Mouse (Mus musculus): ENCODE measurements around the gene Blvrb. TPM values are rescaled to one million over a fixed set of nuclear protein-coding genes. Genes with fewer than 3 reads are reported as not detected.
"Not testable (repeated sequence)": the region's sequence is repeated elsewhere in the genome, so short reads cannot be mapped to it uniquely, and the experiment has no call there.

The Blvrb gene
- polyA plus RNA-seq, 2 experiments from 2014 or later, result 13.9 to 16.7 TPM

DNA sequence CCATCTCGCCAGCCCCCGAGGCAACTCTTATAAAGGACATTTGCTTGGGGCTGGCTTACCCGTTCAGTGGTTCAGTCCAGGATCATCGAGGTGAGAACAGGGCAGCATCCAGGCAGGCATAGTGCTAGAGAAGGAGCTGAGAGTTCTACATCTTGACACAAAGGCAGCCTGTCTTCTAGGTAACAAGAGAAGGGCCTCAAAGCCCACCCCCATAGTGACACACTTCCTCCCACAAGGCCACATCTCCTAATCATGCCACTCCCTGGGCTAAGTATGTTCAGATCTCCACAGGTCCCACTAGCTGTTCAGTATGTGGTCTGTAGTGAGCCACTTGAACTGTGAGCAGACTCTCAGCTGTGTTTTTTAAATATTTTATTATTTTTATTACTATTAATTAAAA, 36.1 kb downstream of the Blvrb start:
- no peak for ATAC-seq

DNA sequence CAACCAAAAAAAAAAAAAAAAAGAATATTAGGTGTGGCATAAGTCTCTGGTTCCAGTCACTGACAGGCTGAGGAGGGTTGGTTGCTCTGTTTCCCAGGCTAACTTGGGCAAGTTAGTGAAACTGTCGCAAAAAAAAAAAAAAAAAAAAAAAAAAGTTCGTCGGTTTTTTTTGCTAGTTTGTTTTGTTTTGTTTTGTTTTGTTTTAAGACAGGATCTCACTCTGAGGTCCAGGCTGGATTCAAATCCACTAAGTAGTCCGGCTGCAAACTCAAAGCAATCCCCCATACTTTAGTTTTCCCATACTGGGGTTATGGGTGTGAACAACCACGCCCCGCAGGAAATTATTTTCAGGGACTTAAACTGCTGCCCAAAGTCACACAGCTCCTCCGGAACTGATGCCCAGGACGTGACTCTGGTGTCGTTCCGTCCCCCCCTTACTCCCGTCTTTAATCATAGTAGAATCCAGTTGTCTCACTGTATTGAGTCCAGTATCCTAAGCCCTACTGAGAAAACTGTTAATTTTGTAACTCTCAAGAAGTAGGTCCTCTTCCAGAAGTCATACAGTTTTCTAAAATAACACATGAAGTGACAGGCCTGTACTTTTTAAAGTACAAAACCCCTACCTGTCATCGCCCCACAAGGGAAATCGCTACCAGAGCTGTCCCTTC, 38.5 kb downstream of the Blvrb start:
- ATAC-seq, result no peak

DNA sequence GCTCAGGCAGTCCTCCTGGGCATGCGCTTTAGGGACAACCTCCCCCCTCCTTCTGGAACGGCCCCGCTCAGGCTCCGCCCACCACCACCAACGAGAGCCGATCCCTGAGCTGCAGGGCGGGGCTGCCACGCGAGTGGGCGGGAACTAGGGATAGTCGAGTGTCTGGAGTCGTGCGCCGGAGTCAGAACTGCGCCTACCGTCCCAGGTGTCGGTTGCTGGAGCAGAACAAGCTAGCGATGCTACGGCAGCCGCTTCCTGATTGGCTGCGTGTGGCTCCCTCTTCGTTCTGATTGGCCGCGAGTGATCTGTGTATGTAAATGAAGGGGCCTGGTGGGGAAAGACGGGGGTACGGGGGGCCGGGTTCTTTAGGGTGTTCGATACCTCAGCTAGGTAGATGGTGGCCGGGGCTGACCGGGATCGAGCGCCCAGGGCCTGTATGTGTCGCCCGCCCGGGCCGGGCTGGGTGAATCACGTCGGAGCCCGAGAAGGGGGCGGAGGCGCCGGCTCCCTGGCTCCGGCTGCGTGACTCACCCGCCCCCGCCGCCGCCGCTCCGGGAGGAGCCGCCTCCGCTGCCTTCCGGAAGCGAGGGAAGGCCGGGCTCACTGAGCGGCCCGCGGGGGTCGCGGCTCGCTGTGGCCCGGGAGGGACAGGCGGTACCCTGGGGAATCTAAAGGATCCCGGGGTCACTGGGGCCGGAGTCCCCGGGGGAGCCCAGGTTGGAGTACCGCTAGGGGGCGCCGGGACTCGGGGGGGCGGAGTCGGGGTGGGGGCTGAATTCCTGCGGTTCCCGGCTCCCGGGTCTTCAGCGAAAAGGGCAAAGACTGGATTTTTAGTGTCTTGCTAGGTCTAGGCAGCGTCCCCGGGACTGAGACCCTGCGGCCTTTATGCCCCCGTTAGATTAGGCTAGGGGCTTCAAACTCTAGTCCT, 39.3 kb downstream of the Blvrb start, which contains the start of gene Sertad1:
Gene Sertad1 (plus strand): TSS at position 141 of the 928 bp plus-strand sequence.
- peak; percentile 81 for ATAC-seq

DNA sequence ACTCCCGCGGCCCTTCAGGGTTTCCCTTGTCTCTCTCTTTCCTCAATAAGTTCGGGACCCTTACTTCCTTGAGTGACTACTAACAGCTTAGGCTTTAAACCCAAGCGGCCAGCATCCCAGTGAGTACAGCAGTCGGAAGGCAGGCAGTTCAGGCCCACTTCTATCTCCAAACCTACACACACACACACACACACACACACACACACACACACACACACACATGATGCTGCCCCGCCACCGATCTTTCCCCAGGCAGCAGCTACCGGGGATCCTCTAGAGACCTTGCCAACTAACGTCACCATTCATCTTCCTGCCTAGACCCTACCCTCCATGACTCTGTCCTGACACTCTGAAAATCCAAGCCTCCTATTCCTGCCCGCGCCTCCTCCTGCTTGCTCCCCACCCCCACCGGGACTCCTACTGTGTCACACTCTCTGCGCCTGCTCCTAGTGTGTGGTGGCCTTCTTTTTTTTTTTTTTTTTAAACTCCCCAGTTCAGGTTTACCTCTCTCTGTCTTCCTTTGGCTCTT, 40.0 kb downstream of the Blvrb start:
- ATAC-seq, result no peak

DNA sequence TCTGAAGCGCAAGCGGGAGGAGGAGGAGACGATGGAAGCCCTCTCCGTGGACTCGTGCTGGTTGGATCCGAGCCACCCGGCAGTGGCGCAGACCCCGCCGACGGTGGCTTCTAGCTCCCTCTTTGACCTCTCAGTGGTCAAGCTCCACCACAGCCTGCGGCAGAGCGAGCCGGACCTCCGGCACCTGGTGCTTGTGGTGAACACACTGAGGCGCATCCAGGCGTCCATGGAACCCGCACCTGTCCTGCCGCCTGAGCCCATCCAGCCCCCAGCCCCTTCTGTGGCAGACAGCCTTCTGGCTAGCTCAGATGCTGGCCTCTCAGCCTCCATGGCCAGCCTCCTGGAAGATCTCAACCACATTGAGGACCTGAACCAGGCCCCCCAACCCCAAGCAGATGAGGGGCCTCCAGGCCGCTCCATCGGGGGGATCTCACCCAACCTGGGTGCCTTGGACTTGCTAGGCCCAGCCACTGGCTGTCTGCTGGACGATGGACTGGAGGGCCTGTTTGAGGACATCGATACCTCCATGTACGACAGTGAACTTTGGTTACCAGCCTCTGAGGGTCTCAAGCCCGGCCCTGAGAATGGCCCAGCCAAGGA, 41.6 kb downstream of the Blvrb start:
- no peak for ATAC-seq

DNA sequence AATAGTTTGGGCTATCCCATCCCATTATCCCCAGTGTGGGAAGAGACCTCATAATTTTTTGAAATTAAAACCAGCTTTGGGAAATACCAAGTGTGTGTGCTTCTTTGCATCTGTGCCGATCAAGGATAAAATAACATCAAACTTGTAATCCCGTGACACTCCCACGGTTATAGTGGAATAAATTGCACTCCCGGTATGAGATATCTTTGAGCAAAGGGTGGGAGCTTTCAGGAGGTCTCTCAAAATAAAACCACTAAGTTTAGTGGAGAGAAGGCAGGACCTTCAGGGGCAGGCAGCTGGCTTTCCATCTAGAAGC, 42.4 kb downstream of the Blvrb start:
- ATAC-seq, result no peak

DNA sequence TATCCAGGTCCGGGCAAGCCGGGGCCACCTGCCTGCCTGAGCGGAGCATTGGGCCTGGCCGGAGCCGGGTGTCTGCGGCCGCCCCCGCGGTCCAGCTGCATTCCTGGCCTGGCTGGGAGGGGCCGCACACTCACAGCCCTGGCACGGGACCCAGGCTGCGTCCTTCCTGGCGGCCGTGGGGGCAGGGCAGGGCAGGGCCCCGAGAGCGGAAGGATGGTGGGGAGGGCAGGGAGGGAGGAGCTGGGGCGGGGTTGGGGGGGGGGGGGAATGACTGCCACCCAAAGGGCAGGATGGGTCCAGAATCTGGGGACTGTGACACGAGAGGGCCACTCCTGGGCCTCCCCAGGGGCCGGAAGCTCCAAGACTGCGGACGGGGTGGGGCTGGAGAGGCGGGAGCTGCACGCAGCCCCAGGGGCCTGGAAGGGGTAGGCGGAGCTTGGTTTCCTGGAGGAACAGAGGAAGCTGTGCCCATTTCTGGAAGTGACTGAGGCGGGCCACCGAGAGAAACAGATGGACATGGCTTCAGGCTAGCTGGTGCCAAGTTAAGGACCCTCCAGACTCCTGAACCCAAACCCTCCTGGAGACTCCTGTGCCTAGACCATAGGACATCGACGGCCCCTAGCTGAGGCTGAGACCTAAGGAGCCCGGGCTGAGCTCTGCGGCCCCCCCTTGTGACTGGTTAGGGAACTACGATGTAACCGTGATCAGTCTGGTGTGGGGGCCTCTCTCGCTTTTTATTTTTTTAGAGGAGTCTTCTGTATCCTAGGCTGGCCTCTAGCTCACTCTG, 43.0 kb downstream of the Blvrb start:
- ATAC-seq, result peak; percentile 43

DNA sequence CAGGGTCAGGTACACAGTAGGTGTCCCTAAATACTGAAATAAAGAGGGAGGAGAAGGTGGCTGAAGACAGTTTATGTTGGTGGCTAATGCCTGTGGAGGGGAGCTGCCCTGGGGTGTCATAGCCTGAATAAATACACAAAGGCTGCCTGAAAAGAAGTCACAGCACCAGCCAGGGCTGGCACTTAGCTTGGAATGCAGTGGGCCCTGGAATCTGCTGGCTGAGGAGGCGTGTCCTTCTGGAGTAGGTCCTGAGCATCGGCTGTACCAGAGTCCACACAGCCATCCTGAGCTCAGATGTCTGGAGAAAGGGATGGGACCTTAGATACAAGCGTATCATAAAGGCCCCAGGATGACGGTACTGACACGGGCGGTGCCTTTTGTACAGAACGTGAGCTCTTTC, 44.1 kb downstream of the Blvrb start:
- no peak for ATAC-seq

DNA sequence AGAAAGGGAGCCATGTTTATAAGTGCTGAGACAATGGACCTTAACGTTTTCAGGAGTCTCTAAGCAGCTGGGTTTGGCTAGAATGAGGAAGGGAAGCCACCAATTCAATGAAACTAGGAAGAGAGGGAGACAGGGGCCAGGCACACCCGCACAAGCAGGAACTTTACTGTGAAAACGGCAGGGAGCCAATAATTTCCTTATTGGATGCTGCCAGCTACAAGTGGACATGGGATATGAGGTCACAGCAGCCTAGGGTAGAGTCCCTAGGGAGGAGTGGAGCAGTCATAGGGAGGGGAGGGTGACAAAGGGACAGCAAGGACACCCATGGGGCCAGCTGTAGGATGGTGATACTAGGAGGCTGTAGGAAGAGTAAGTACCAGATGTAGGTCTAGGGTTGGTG, 45.2 kb downstream of the Blvrb start:
- no peak for ATAC-seq

DNA sequence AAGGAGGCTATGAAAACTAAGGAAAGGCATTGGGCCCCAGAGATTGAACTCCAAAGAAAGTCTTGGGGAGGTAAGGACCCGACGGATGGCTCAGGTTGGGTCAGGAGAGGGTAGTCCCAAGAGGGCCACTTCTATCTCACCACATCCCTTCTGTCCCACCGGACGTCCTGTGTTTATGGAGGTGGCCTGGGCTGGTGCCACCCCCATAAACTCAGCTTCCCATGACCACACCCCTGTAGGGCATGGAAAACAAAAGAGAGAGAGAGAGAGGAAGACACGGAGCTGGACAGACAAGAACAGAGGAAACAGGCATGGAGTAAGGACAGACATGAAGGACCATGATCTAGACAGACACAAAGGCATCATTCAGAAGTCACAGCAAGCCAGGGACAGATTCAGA, 45.7 kb downstream of the Blvrb start:
- no peak for ATAC-seq

DNA sequence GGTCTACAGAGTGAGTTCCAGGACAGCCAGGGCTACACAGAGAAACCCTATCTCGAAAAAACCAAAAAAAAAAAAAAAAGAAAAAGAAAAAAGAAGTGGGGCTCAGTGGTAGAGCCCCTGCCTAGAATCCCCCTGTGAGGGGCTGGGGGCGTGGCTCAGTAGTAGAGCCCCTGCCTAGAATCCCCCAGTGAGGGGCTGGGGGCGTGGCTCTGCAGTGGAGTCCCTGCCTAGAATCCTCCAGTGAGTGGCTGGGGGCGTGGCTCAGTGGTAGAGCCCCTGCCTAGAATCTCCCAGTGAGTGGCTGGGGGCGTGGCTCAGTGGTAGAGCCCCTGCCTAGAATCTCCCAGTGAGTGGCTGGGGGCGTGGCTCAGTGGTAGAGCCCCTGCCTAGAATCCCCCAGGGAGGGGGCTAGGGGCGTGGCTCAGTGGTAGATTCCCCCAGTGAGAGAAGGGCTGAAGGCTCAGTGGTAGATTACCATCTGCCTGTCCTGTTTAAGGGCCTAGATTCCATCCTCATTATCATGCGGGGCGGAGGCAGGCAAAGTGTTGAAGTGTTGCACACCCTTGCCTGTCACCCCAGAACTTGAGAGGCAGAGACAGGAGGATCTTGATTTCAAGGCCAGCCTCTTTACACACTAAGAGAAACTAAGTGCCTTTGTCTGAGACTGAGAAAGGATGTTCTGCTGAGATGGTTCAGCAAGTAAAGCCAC, 47.0 kb downstream of the Blvrb start:
- ATAC-seq, result not testable (repeated sequence)

DNA sequence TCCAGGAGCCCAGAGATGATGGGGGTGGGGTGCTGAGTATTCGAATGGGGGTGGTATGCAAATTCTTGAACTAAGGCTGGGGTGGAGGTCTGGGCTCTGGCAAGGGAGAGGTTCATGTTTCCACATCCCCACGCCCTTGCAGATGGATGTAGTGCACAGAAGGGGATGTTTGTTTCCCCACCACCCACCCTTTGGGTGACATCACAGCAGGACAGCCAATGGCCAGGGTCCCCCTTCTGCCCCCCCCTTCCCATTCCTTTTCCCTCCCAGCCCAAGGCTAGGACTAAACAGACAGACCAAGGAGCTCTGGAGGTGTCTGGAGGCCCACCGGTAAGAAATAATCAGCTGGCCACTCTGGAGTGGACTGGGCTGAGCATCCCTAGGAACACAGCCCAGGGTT, 51.3 kb downstream of the Blvrb start, which contains the start of gene Prx:
Gene Prx (plus strand): TSS at position 289 of the 400 bp plus-strand sequence.
- ATAC-seq, result no peak

DNA sequence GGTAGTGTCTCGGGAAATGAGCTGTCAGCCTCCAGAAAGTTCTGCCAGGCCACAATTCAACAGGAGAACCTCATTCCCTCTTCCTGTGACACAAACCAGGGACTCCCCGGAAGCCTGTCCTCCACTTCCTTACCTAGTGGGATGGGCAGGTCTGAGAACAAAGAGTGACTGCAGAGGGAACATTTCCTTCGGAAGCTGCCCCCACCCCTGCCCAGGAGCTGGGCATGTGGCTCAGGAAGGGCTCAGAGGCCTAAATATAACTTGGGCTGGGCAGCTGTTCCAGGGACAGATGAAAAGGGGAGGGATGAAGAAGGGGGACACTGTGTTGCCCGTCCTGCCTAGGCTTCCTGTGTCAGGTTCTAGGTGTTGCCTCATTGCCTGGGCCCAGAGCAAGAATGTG, 53.8 kb downstream of the Blvrb start:
- ATAC-seq, result no peak

DNA sequence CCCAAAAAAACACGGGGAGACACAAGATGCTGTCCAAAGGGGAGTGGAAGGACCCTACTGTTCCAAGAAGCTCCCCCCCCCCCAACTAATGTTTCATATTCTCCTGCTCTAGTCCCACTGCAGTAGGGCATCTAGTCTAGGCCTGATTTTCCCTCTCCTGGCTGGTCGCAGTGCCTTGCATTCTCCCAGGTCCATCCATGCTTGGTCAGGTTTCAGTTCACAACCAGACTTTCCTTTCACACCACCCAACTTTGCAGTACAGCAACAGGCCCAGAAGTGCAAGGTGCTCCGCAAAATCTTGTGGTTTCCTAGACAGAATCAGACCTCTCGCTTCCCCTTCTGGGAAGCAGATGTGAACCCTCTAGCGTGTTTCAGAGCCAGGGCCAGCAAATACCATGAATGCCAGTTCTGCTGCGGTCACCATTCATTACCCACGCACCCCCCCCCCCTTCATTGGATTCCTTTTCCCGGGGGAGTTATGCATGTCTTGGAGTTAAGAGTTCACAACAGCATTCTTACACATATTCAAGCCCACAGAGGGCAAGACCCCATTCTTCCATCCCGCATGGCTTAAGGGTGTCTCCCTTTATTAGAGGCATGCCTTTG, 59.1 kb downstream of the Blvrb start:
- ATAC-seq, result no peak

DNA sequence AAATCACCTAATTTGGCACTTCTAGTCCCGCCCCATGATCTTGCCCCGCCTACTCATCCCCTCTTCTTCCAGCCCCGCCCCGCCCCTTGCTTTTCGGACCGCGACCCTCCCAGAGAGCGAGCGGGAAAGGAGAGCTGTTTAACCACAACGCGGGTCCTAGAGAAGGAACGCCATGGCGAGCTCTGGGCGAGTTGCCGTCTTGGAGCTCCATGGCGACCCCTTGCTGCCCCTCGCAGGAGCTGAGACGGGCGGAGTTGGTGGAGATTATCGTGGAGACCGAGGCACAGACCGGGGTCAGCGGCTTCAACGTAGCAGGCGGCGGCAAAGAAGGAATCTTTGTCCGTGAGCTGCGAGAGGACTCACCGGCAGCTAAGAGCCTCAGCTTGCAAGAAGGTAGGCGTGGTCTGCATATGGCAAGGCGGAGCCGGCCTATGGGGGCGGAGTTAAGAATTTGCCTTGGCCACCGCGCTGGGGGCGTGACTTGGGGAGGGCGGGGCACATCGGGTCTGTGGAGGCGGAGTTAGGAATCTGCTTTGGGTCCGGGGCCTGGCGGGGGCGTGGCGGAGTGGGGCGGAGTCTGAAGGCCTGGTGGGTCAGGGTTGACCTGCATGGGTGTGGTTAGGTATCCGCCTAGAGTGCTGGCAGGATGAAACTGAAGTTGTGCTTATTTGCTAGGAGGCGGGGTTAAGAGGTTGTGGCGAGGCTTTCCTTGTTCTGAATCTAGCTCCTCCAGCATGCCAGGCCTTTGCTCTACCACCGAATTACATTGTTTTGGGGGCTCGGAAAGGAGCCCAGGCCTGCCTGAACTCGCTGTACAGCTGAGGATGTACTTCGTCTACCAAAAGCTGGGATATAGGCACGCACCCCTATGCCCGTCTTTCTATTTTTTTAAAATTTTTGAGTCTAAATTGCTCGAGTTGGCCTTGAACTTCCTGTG, 60.2 kb downstream of the Blvrb start:
- peak; percentile 87 for ATAC-seq

DNA sequence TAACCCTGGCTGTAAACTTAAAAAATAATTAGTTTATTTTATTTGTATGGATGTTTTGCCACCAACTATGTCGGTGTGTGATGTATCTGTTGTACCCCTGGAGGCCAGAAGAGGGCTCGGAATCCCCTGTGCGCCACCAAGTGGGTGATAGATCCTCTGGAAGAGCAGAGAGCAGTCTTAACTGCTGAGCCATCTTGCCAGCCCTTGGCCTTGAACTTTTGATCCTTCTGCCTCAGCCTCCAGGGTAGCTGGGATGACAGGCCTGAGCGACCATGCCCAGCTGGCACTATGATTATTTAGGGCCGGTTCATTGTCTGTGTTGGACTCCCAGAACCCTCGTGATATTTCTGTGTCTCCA, 60.8 kb downstream of the Blvrb start:
- peak; percentile 62 for ATAC-seq

DNA sequence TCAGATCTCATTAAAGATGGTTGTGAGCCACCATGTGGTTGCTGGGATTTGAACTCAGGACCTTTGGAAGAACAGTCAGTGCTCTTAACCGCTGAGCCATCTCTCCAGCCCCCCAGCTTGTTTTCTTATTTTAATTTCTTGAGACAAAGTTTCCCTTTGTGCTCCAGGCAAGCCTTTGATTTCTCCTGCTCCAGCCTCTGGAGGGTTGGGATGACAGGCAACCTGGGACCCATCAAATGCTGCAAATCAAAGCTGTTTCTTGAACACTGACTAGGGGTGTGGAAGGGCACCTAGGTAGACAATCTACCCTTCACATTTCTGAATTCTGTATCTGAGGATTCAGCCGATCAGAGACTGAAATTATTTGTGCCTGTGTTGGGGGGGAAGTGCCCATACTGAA, 63.0 kb downstream of the Blvrb start:
- no peak for ATAC-seq

DNA sequence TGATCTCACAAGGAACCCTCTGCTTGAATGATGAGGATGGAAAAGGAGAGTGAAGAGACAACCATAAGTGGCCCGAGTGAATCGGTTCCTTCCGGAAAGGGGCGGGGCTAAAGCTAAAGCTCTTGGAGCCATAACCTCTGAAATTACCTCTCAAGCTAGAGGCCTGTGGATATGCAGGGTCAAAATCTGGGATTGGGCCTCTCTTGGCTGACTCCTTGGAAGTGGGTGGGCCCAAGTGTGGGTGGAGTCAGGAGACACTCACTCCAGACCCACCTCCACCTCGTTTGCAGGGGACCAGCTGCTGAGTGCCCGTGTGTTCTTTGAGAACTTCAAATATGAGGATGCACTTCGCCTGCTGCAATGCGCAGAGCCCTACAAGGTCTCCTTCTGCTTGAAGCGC, 67.2 kb downstream of the Blvrb start:
- no peak for ATAC-seq
